Mouse (Mus musculus) intestine, embryonic 16.5 days (tissue): Measurements from ENCODE around the gene Sox1. TPM values are rescaled to one million over a fixed set of nuclear protein-coding genes. Genes with fewer than 3 reads are reported as not detected.

Experiments used
- ATAC-seq: fragments of 200-750 bp; cut with Nextera tagmentation; 2 replicates; pipeline ENCODE4 v1.8.0; 2017; ENCODE audit warnings: moderate TSS enrichment, moderate library complexity
- H3K27ac ChIP-seq: fragments of 300-500 bp; sonication (generic); 2 replicates; pipeline ENCODE4 v1.5.1; 2014; ENCODE audit warnings: mild to moderate bottlenecking, low read length
- H3K27me3 ChIP-seq: fragments of 300-500 bp; sonication (generic); replicated peaks from 2 replicates; pipeline ENCODE4 v1.6.1; 2014; ENCODE audit warnings: low read length, control low read depth, mixed read lengths; ENCODE audit not compliant: control insufficient read depth, insufficient read depth
- H3K36me3 ChIP-seq: fragments of 300-500 bp; sonication (generic); 2 replicates; pipeline ENCODE4 v1.6.1; 2014; ENCODE audit warnings: low read length, control low read depth; ENCODE audit not compliant: control insufficient read depth, insufficient read depth
- H3K4me1 ChIP-seq: fragments of 300-500 bp; sonication (generic); 2 replicates; pipeline ENCODE4 v1.6.1; 2014; ENCODE audit warnings: low read length, control low read depth, mixed read lengths; ENCODE audit not compliant: control insufficient read depth, insufficient read depth
- H3K4me2 ChIP-seq: fragments of 300-500 bp; sonication (generic); 2 replicates; pipeline ENCODE4 v1.6.1; 2014; ENCODE audit warnings: low read depth, low read length, control low read depth
- H3K4me3 ChIP-seq: fragments of 300-500 bp; sonication (generic); 2 replicates; pipeline ENCODE4 v1.5.1; 2014; ENCODE audit warnings: mild to moderate bottlenecking, low read length
- H3K9ac ChIP-seq: fragments of 300-500 bp; sonication (generic); 2 replicates; pipeline ENCODE4 v1.6.1; 2014; ENCODE audit warnings: low read depth, low read length
- H3K9me3 ChIP-seq: fragments of 300-500 bp; sonication (generic); 2 replicates; pipeline ENCODE4 v1.6.1; 2016; ENCODE audit warnings: low read length, control low read depth; ENCODE audit not compliant: control insufficient read depth
- WGBS: fragments of 180-500 bp; shearing (Covaris S2); extraction: QIAGEN DNeasy Blood & Tissue Kit; methylation state at CpG from one replicate; pipeline ENCODE4 v1.1.7; 2014; 5-methylcytosine and 5-hydroxymethylcytosine counted together
- polyA plus RNA-seq: library from polyadenylated mRNA; unstranded; fragments of >200 nt; fragmentation: Nextera tagmentation; extraction: Ambion mirVana; gene quantifications from 2 replicates; pipeline ENCODE4 v1.2.1, GENCODE M21; 2015

Gene Sox1
- polyA plus RNA-seq, 1 experiment from 2014 or later: not detected

- WGBS: 63% methylated on average over 3 of the region's 3 CpGs
- H3K27ac ChIP-seq: no peak overlapping the region
- no peaks in the 10 kb centered on the region for H3K9me3 ChIP-seq
- H3K4me3 ChIP-seq: no peak overlapping the region
- H3K36me3 ChIP-seq: no peaks in the 10 kb centered on the region
- H3K4me2 ChIP-seq: no peak overlapping the region
- H3K4me1 ChIP-seq: peaks cover 14% of the 10 kb centered on the region
- no peak overlapping the region for H3K9ac ChIP-seq
- peaks cover 63% of the 10 kb centered on the region for H3K27me3 ChIP-seq
- no peak for ATAC-seq
Observed at GRCm38 (mm10) chr8:12381111-12381510, 14.0 kb upstream of the Sox1 start.

- H3K27ac ChIP-seq: no peak overlapping the region
- no peaks in the 10 kb centered on the region for H3K36me3 ChIP-seq
- H3K4me2 ChIP-seq: no peak overlapping the region
- H3K27me3 ChIP-seq: peaks cover 81% of the 10 kb centered on the region
- no peak overlapping the region for H3K4me3 ChIP-seq
- H3K9me3 ChIP-seq: no peaks in the 10 kb centered on the region
- peaks cover 14% of the 10 kb centered on the region for H3K4me1 ChIP-seq
- ATAC-seq: no peak
- 4% methylated on average over 21 of the region's 21 CpGs for WGBS
- H3K9ac ChIP-seq: no peak overlapping the region
Observed at GRCm38 (mm10) chr8:12382707-12383561, 12.2 kb upstream of the Sox1 start.

- Histone ChIP-seq H3K27ac (no peak overlapping the region), H3K27me3 (peaks cover 92% of the 10 kb centered on the region), H3K9ac (no peak overlapping the region), H3K36me3 (no peaks in the 10 kb centered on the region), H3K9me3 (no peaks in the 10 kb centered on the region), H3K4me1 (peaks cover 14% of the 10 kb centered on the region), H3K4me3 (peak overlapping the region; percentile 30), H3K4me2 (peak overlapping the region; percentile 48)
- under 1% methylated on average over 34 of the region's 34 CpGs for WGBS
- ATAC-seq: no peak
Observed at GRCm38 (mm10) chr8:12383979-12384890, 10.9 kb upstream of the Sox1 start.

GRCm38 (mm10) chr8:12384996-12385685 is 10.0 kb upstream of the Sox1 start:
- Histone ChIP-seq H3K36me3 (no peaks in the 10 kb centered on the region), H3K4me3 (peak overlapping the region; percentile 30), H3K9ac (no peak overlapping the region), H3K27me3 (peaks cover 93% of the 10 kb centered on the region), H3K9me3 (no peaks in the 10 kb centered on the region), H3K4me1 (peaks cover 14% of the 10 kb centered on the region), H3K4me2 (peak overlapping the region; percentile 48), H3K27ac (no peak overlapping the region)
- ATAC-seq: peak; percentile 62
- WGBS: under 1% methylated on average over 55 of the region's 57 CpGs

GRCm38 (mm10) chr8:12385686-12386488 is 9.2 kb upstream of the Sox1 start:
- H3K36me3 ChIP-seq: no peaks in the 10 kb centered on the region
- H3K9ac ChIP-seq: no peak overlapping the region
- peak overlapping the region; percentile 30 for H3K4me3 ChIP-seq
- H3K4me2 ChIP-seq: peak overlapping the region; percentile 48
- ATAC-seq: no peak
- H3K9me3 ChIP-seq: no peaks in the 10 kb centered on the region
- under 1% methylated on average over 74 of the region's 74 CpGs for WGBS
- peaks cover 14% of the 10 kb centered on the region for H3K4me1 ChIP-seq
- H3K27me3 ChIP-seq: peaks cover 94% of the 10 kb centered on the region
- H3K27ac ChIP-seq: no peak overlapping the region

GRCm38 (mm10) chr8:12386530-12387222 is 8.4 kb upstream of the Sox1 start:
- H3K9me3 ChIP-seq: no peaks in the 10 kb centered on the region
- H3K4me3 ChIP-seq: no peak overlapping the region
- H3K9ac ChIP-seq: no peak overlapping the region
- H3K4me1 ChIP-seq: peaks cover 14% of the 10 kb centered on the region
- no peaks in the 10 kb centered on the region for H3K36me3 ChIP-seq
- 1% methylated on average over 32 of the region's 32 CpGs for WGBS
- H3K27me3 ChIP-seq: peaks cover 94% of the 10 kb centered on the region
- no peak overlapping the region for H3K4me2 ChIP-seq
- no peak overlapping the region for H3K27ac ChIP-seq
- no peak for ATAC-seq

- Histone ChIP-seq H3K4me1 (peaks cover 14% of the 10 kb centered on the region), H3K4me3 (no peak overlapping the region), H3K9me3 (no peaks in the 10 kb centered on the region), H3K36me3 (no peaks in the 10 kb centered on the region), H3K9ac (no peak overlapping the region), H3K27ac (no peak overlapping the region), H3K4me2 (no peak overlapping the region), H3K27me3 (peaks cover 94% of the 10 kb centered on the region)
- no peak for ATAC-seq
- WGBS: 4% methylated on average over 13 of the region's 13 CpGs
Observed at GRCm38 (mm10) chr8:12387223-12387860, 7.8 kb upstream of the Sox1 start.

- Histone ChIP-seq H3K4me1 (peaks cover 14% of the 10 kb centered on the region), H3K4me2 (no peak overlapping the region), H3K27ac (no peak overlapping the region), H3K9me3 (no peaks in the 10 kb centered on the region), H3K9ac (no peak overlapping the region), H3K27me3 (peaks cover 94% of the 10 kb centered on the region), H3K4me3 (no peak overlapping the region), H3K36me3 (no peaks in the 10 kb centered on the region)
- no peak for ATAC-seq
- WGBS: 11% methylated on average over 4 of the region's 4 CpGs
Observed at GRCm38 (mm10) chr8:12387901-12388300, 7.2 kb upstream of the Sox1 start.
